Mouse (Mus musculus) megakaryocyte, embryonic 14.5 days (primary cell): ENCODE measurements at regions not wholly inside any gene's neighbourhood (a gene's known extent, or its start where the extent isn't known, plus 50 kb on each side); places are given as distances from the start of the nearest gene placed in this dataset.

Experiments
- FLI1 ChIP-seq: IDR thresholded peaks from 2 replicates; pipeline ENCODE4 v1.6.1; 2012; ENCODE audit warnings: low read length, inconsistent platforms, mixed read lengths
- GATA1 ChIP-seq: IDR thresholded peaks from 3 replicates; pipeline ENCODE4 v1.6.1; 2012; ENCODE audit warnings: mixed read lengths, low read length, inconsistent platforms, borderline replicate concordance

DNA sequence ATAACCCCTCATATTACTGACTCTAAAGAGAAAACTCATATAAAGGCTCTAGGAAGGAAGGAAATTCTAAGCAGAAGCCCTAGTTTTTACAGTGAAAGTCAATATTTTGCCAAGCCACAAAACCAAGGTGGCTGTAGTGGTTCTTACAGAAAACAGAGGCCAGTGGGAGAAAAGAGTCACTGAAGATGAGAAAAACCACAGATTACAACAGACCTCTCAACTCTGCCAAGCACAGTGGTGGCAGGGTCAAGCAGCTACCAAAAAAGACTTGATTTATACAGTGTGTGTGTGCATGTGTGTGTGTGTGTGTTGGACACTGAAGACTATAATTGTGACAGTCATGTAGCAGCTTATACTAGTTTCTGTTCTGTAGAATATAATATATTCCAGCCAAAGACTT lies 136.4 kb upstream of the Rap2b start:
- no peak for TF ChIP-seq GATA1
- no peak for TF ChIP-seq FLI1
